In genomic region chr5:148740366-148741266, GRCm38 (mm10) we compare ENCODE assay signal across 9 mouse cellular contexts.
DNase-seq lines count a peak whose midpoint lies in the region; ATAC-seq lines count a peak whose summit lies in the region.
"Had no signal": no experiment of that assay in that cellular context is flagged by ENCODE, and none has a peak within 500 bp of the region (broad histone marks: within the 10 kb centered on the region; RNA-seq: fewer than 3 reads in every experiment).

No protein-coding gene starts in this region.

- 76% methylated on average over 15 of the region's 15 CpGs for WGBS in hindbrain, embryonic 10.5 days
- 61% methylated on average over 15 of the region's 15 CpGs for WGBS in hindbrain, embryonic 16.5 days
- 67% methylated on average over 15 of the region's 15 CpGs for WGBS in hindbrain, embryonic 11.5 days
- WGBS in hindbrain, embryonic 12.5 days, result 66% methylated on average over 15 of the region's 15 CpGs

- H3K36me3 ChIP-seq in hindbrain, embryonic 10.5 days, result no peaks in the 10 kb centered on the region
- H3K36me3 ChIP-seq in hindbrain, embryonic 16.5 days (ENCODE audit: control insufficient read depth, insufficient read depth, low read length), result no peaks in the 10 kb centered on the region
- no peaks in the 10 kb centered on the region for H3K36me3 ChIP-seq in hindbrain, embryonic 11.5 days (ENCODE audit: control insufficient read depth, insufficient read depth, low read length)
- H3K36me3 ChIP-seq in hindbrain, embryonic 12.5 days, result no peaks in the 10 kb centered on the region

- peaks cover 8% of the 10 kb centered on the region; the same call in 1 of the 2 replicates for H3K9me3 ChIP-seq in hindbrain, embryonic 10.5 days
- no peaks in the 10 kb centered on the region for H3K9me3 ChIP-seq in hindbrain, embryonic 16.5 days (ENCODE audit: control insufficient read depth, low read length)
- H3K9me3 ChIP-seq in hindbrain, embryonic 11.5 days (ENCODE audit: control insufficient read depth, low read length), result no peaks in the 10 kb centered on the region
- no peaks in the 10 kb centered on the region for H3K9me3 ChIP-seq in hindbrain, embryonic 12.5 days (replicated peaks)

- no peak for ATAC-seq in hindbrain, embryonic 16.5 days
- no peak for ATAC-seq in hindbrain, embryonic 11.5 days (ENCODE audit: low FRiP score)
- ATAC-seq in hindbrain, embryonic 12.5 days (ENCODE audit: low FRiP score), result no peak
- ATAC-seq: Patski had no signal

- no peak overlapping the region for H3K4me3 ChIP-seq in hindbrain, embryonic 10.5 days
- H3K4me3 ChIP-seq in hindbrain, embryonic 16.5 days (ENCODE audit: low read length), result no peak overlapping the region
- no peak overlapping the region for H3K4me3 ChIP-seq in brown adipose tissue, adult 24 weeks (ENCODE audit: insufficient read depth, low read depth, low read length)
- no peak overlapping the region for H3K4me3 ChIP-seq in hindbrain, embryonic 11.5 days (ENCODE audit: low read depth, low read length)
- H3K4me3 ChIP-seq in hindbrain, embryonic 12.5 days, result no peak overlapping the region

- no peak overlapping the region for H3K4me2 ChIP-seq in hindbrain, embryonic 16.5 days (ENCODE audit: low read length)
- no peak overlapping the region for H3K4me2 ChIP-seq in hindbrain, embryonic 11.5 days (replicated peaks; ENCODE audit: low read depth, low read length)
- no peak overlapping the region for H3K4me2 ChIP-seq in hindbrain, embryonic 12.5 days (replicated peaks)

- peak; percentile 18 for DNase-seq in hindbrain, embryonic 10.5 days (ENCODE audit: low spot score)
- DNase-seq in hindlimb bud, embryonic 11.5 days (ENCODE audit: extremely low spot score, low read depth, low spot score), result peak; percentile 28
- peak; percentile 58 for DNase-seq in liver
- DNase-seq in skeletal muscle tissue, adult 2 months (ENCODE audit: low read depth, low spot score), result peak; percentile 72
- no peak for DNase-seq in hindbrain, embryonic 11.5 days (ENCODE audit: low spot score)

- no peak overlapping the region for H3K9ac ChIP-seq in hindbrain, embryonic 16.5 days (ENCODE audit: low read depth, low read length)
- no peak overlapping the region for H3K9ac ChIP-seq in hindbrain, embryonic 11.5 days (ENCODE audit: low read depth, low read length)
- H3K9ac ChIP-seq in hindbrain, embryonic 12.5 days, result no peak overlapping the region

- no peak overlapping the region for H3K27ac ChIP-seq in hindbrain, embryonic 10.5 days
- H3K27ac ChIP-seq in hindbrain, embryonic 16.5 days (ENCODE audit: low read depth, low read length), result no peak overlapping the region
- H3K27ac ChIP-seq in brown adipose tissue, adult 24 weeks (replicated peaks; ENCODE audit: low read depth, low read length), result peak overlapping the region; percentile 69
- H3K27ac ChIP-seq in hindbrain, embryonic 11.5 days (ENCODE audit: low read depth, low read length), result no peak overlapping the region
- no peak overlapping the region for H3K27ac ChIP-seq in hindbrain, embryonic 12.5 days

- H3K27me3 ChIP-seq in hindbrain, embryonic 10.5 days (ENCODE audit: insufficient read depth, poor library complexity, severe bottlenecking), result no peaks in the 10 kb centered on the region
- H3K27me3 ChIP-seq in hindbrain, embryonic 16.5 days (replicated peaks; ENCODE audit: control insufficient read depth, insufficient read depth, low read length), result no peaks in the 10 kb centered on the region
- no peaks in the 10 kb centered on the region for H3K27me3 ChIP-seq in hindbrain, embryonic 11.5 days (ENCODE audit: control insufficient read depth, insufficient read depth, low read length)
- H3K27me3 ChIP-seq in hindbrain, embryonic 12.5 days, result no peaks in the 10 kb centered on the region
- H3K27me3 ChIP-seq: Patski had no signal

- H3K4me1 ChIP-seq in hindbrain, embryonic 10.5 days (replicated peaks), result peaks cover 22% of the 10 kb centered on the region
- peaks cover 2% of the 10 kb centered on the region; the same call in 1 of the 2 replicates for H3K4me1 ChIP-seq in hindbrain, embryonic 16.5 days (ENCODE audit: control insufficient read depth, insufficient read depth, low read depth, low read length)
- no peaks in the 10 kb centered on the region; the same call in 1 of the 2 replicates for H3K4me1 ChIP-seq in brown adipose tissue, adult 24 weeks (ENCODE audit: control insufficient read depth, insufficient read depth, insufficient read length, low read length)
- no peaks in the 10 kb centered on the region for H3K4me1 ChIP-seq in hindbrain, embryonic 11.5 days (replicated peaks; ENCODE audit: control insufficient read depth, insufficient read depth, low read length)
- 0 out of 2 replicates have a peak, but pooled peaks cover 4% of the 10 kb centered on the region for H3K4me1 ChIP-seq in hindbrain, embryonic 12.5 days
